Mouse (Mus musculus) CH12.LX (cell line): ENCODE results near the gene Cep112. TPM values are rescaled to one million over a fixed set of nuclear protein-coding genes. Genes with fewer than 3 reads are reported as not detected.

Source experiments
- DNase-seq: peaks from one replicate; pipeline ENCODE4 v3.0.0-alpha.2; 2013; ENCODE audit errors: extremely low read depth
- H3K27ac ChIP-seq: 2 replicates; pipeline ENCODE4 v1.5.1; 2012; ENCODE audit warnings: low read depth, mild to moderate bottlenecking, control low read depth, moderate library complexity; ENCODE audit not compliant: insufficient read depth
- H3K27me3 ChIP-seq: replicated peaks from 2 replicates; pipeline ENCODE3; 2012; ENCODE audit warnings: inconsistent platforms
- H3K36me3 ChIP-seq, 2 experiments: replicated peaks in 1 of 2; 2 replicates each; pipeline versions ENCODE3 to v1.6.1; 2012; ENCODE audit warnings: inconsistent platforms in 1 of 2, low read length in 1 of 2, mild to moderate bottlenecking in 1 of 2, mixed read lengths in 1 of 2, moderate library complexity in 1 of 2; ENCODE audit not compliant: control insufficient read depth in 1 of 2, insufficient read depth in 1 of 2
- H3K4me1 ChIP-seq, 2 experiments: 2 replicates each; pipeline ENCODE4 v1.6.1; 2012; ENCODE audit warnings: inconsistent platforms in 1 of 2, moderate library complexity in 1 of 2; ENCODE audit not compliant: insufficient read depth in 2 of 2, control insufficient read depth in 1 of 2
- H3K4me2 ChIP-seq: 2 replicates; pipeline ENCODE4 v1.6.1; 2012; ENCODE audit warnings: low read depth, mild to moderate bottlenecking, control low read depth; ENCODE audit not compliant: poor library complexity, insufficient read depth, severe bottlenecking
- H3K4me3 ChIP-seq, 3 experiments: fragments of 150-350 bp in 1 of 3; sonication (generic) in 1 of 3; replicated peaks in 1 of 3; 2 replicates each; pipeline versions ENCODE3 to v1.5.1; 2011 to 2012; ENCODE audit warnings: low read depth in 2 of 3, low read length in 2 of 3, mild to moderate bottlenecking in 2 of 3, moderate library complexity in 2 of 3, control low read depth in 1 of 3, improper control_type of control experiment in 1 of 3, inconsistent platforms in 1 of 3, mixed read lengths in 1 of 3; ENCODE audit not compliant: poor library complexity in 1 of 3
- H3K79me2 ChIP-seq: replicated peaks from 2 replicates; pipeline ENCODE4 v1.6.1; 2012; ENCODE audit warnings: mild to moderate bottlenecking, moderate library complexity; ENCODE audit not compliant: control insufficient read depth, poor library complexity, insufficient read depth, severe bottlenecking; ENCODE audit errors: extremely low read depth
- H3K9ac ChIP-seq: 2 replicates; pipeline ENCODE4 v1.6.1; 2012; ENCODE audit warnings: low read depth, mild to moderate bottlenecking, control low read depth, moderate library complexity; ENCODE audit not compliant: insufficient read depth
- H3K9me3 ChIP-seq: replicated peaks from 2 replicates; pipeline ENCODE3; 2012; ENCODE audit warnings: low read length, inconsistent platforms, mixed read lengths
- CTCF ChIP-seq, 2 experiments: IDR thresholded peaks in 1 of 2; conservative IDR thresholded peaks in 1 of 2; 2 replicates each; pipeline ENCODE4 v1.5.1; 2011 to 2012; ENCODE audit warnings: low read depth in 2 of 2, low read length in 2 of 2, improper control_type of control experiment in 1 of 2, inconsistent platforms in 1 of 2, mild to moderate bottlenecking in 1 of 2, moderate library complexity in 1 of 2
- E2F4 ChIP-seq: IDR thresholded peaks from 2 replicates; pipeline ENCODE4 v1.6.1; 2011; ENCODE audit warnings: low read depth, low read length, improper control_type of control experiment; ENCODE audit not compliant: insufficient replicate concordance
- EP300 ChIP-seq: IDR thresholded peaks from 2 replicates; pipeline ENCODE4 v1.6.1; 2011; ENCODE audit warnings: low read length, improper control_type of control experiment
- IRF4 ChIP-seq: IDR thresholded peaks from 2 replicates; pipeline ENCODE4 v1.6.1; 2014; ENCODE audit warnings: low read depth, mild to moderate bottlenecking, inconsistent platforms, low read length, improper control_type of control experiment
- KAT2A ChIP-seq: IDR thresholded peaks from 2 replicates; pipeline ENCODE4 v1.6.1; 2012; ENCODE audit warnings: low read length, improper control_type of control experiment, inconsistent platforms; ENCODE audit not compliant: insufficient replicate concordance
- RCOR1 ChIP-seq: conservative IDR thresholded peaks from 2 replicates; pipeline ENCODE4 v1.6.1; 2012; ENCODE audit warnings: low read depth, mild to moderate bottlenecking, inconsistent platforms, low read length, improper control_type of control experiment
- UBTF ChIP-seq: IDR thresholded peaks from 2 replicates; pipeline ENCODE4 v1.6.1; 2012; ENCODE audit warnings: low read depth, mild to moderate bottlenecking, inconsistent platforms, low read length, improper control_type of control experiment, moderate library complexity
- USF1 ChIP-seq: IDR thresholded peaks from 2 replicates; pipeline ENCODE4 v1.6.1; 2014; ENCODE audit warnings: low read depth, mild to moderate bottlenecking, inconsistent platforms, low read length, improper control_type of control experiment
- USF2 ChIP-seq: conservative IDR thresholded peaks from 2 replicates; pipeline ENCODE4 v1.6.1; 2011; ENCODE audit warnings: low read depth, low read length, improper control_type of control experiment
- ZC3H11A ChIP-seq: IDR thresholded peaks from 2 replicates; pipeline ENCODE4 v1.6.1; 2012; ENCODE audit warnings: low read depth, mild to moderate bottlenecking, inconsistent platforms, low read length, improper control_type of control experiment
- ZMIZ1 ChIP-seq: IDR thresholded peaks from 2 replicates; pipeline ENCODE4 v1.6.1; 2012; ENCODE audit warnings: low read depth, mild to moderate bottlenecking, inconsistent platforms, low read length, improper control_type of control experiment
- ZNF384 ChIP-seq: IDR thresholded peaks from 2 replicates; pipeline ENCODE4 v1.6.1; 2012; ENCODE audit warnings: low read depth, low read length, improper control_type of control experiment, inconsistent platforms
- dilution Hi-C: fragments of 300-500 bp; cut with MboI; formaldehyde crosslinking; loops from 2 replicates; pipeline ENCODE4 v1.14.3; 2020; ENCODE audit warnings: low sequenced_read_pairs; ENCODE audit not compliant: extremely low pct_unique_long_range_greater_than_20kb, extremely low pct_ligation_motif_present
- in situ Hi-C: fragments of 300-500 bp; cut with MboI; formaldehyde crosslinking; loops from 3 replicates; pipeline ENCODE4 v1.14.3; 2019; ENCODE audit warnings: low sequenced_read_pairs, low pct_ligation_motif_present, low pct_unique_long_range_greater_than_20kb, mixed read lengths
- polyA plus RNA-seq: library from polyadenylated mRNA; unstranded; fragments of >175 nt; gene quantifications from 2 replicates; pipeline ENCODE4 v1.2.1, GENCODE M21; 2012; ENCODE audit warnings: low read depth; ENCODE audit not compliant: insufficient read length
- total RNA-seq, 2 experiments: library from RNA; depleted of rRNA; stranded (reverse); fragments of 300-350 nt in 1 of 2; fragments of >200 nt in 1 of 2; gene quantifications; 2 replicates each; pipeline ENCODE4 v1.2.3; 2012 to 2014

The Cep112 gene
- total and polyA plus RNA-seq, 3 experiments: 0.93 to 1.4 (median 1.3) TPM

- Histone ChIP-seq H3K9ac (no peak overlapping the region), H3K4me3 (peak overlapping the region in 2 of 3 experiments; percentile 27 to 50), H3K9me3 (no peaks in the 10 kb centered on the region), H3K36me3 (no peaks in the 10 kb centered on the region), H3K27me3 (peaks cover 28% of the 10 kb centered on the region), H3K4me1 (peaks cover 0 to 15% of the 10 kb centered on the region in 2 experiments; a peak in 3 of 4 replicates), H3K79me2 (no peaks in the 10 kb centered on the region), H3K4me2 (peak overlapping the region; percentile 24; the same call in 1 of the 2 replicates), H3K27ac (no peak overlapping the region)
- in situ Hi-C loops (no loop called here), dilution Hi-C loops (no loop called here)
- no peak for DNase-seq
- no peak for TF ChIP-seq EP300
- TF ChIP-seq ZMIZ1: no peak
- TF ChIP-seq ZC3H11A: no peak
- no peak for TF ChIP-seq ZNF384
- TF ChIP-seq KAT2A: no peak
- no peak for TF ChIP-seq IRF4
- TF ChIP-seq RCOR1: no peak
- no peak for TF ChIP-seq USF2
- TF ChIP-seq USF1: no peak
These were observed 565 bp downstream of the Cep112 start for GRCm38 (mm10) chr11:108425592-108425921.

GRCm38 (mm10) chr11:108426086-108426485, 1.1 kb downstream of the Cep112 start:
- dilution Hi-C loops: no loop called here
- Histone ChIP-seq H3K27ac (no peak overlapping the region), H3K9me3 (no peaks in the 10 kb centered on the region), H3K36me3 (no peaks in the 10 kb centered on the region), H3K4me1 (peaks cover 0 to 15% of the 10 kb centered on the region in 2 experiments; a peak in 3 of 4 replicates), H3K4me2 (no peak overlapping the region), H3K9ac (no peak overlapping the region), H3K4me3 (no peak overlapping the region), H3K79me2 (no peaks in the 10 kb centered on the region), H3K27me3 (peaks cover 29% of the 10 kb centered on the region)
- no peak for TF ChIP-seq CTCF (conservative IDR thresholded peaks at IDR 0.05 in 1 of 2, IDR thresholded peaks at IDR 0.05 in 1 of 2; ENCODE audit: low read depth in 2 of 2, low read length in 2 of 2)
- in situ Hi-C loops: no loop called here
- no peak for DNase-seq

GRCm38 (mm10) chr11:108427191-108427590, 2.2 kb downstream of the Cep112 start:
- no peaks in the 10 kb centered on the region for H3K9me3 ChIP-seq
- peaks cover 0 to 15% of the 10 kb centered on the region in 2 experiments; a peak in 3 of 4 replicates for H3K4me1 ChIP-seq
- H3K27me3 ChIP-seq: peaks cover 29% of the 10 kb centered on the region
- H3K36me3 ChIP-seq: no peaks in the 10 kb centered on the region
- H3K4me3 ChIP-seq: no peak overlapping the region
- H3K9ac ChIP-seq: no peak overlapping the region
- in situ Hi-C loops (no loop called here), dilution Hi-C loops (no loop called here)
- DNase-seq: no peak
- no peak overlapping the region for H3K4me2 ChIP-seq
- TF ChIP-seq E2F4 (no peak), UBTF (no peak)
- H3K27ac ChIP-seq: no peak overlapping the region
- no peaks in the 10 kb centered on the region for H3K79me2 ChIP-seq
